Mouse (Mus musculus) hematopoietic multipotent progenitor cell, adult 10-12 weeks (in vitro differentiated cells): Measurements from ENCODE around the gene Zyg11a. TPM values are rescaled to one million over a fixed set of nuclear protein-coding genes. Genes with fewer than 3 reads are reported as not detected.

ENCODE experiments used
- polyA plus RNA-seq: library from polyadenylated mRNA; stranded (reverse); fragments of >175 nt; gene quantifications from 2 replicates; pipeline ENCODE4 v1.2.3, GENCODE M21; 2012; ENCODE audit warnings: low replicate concordance

The Zyg11a gene
- not detected in 2 replicates for polyA plus RNA-seq

DNA sequence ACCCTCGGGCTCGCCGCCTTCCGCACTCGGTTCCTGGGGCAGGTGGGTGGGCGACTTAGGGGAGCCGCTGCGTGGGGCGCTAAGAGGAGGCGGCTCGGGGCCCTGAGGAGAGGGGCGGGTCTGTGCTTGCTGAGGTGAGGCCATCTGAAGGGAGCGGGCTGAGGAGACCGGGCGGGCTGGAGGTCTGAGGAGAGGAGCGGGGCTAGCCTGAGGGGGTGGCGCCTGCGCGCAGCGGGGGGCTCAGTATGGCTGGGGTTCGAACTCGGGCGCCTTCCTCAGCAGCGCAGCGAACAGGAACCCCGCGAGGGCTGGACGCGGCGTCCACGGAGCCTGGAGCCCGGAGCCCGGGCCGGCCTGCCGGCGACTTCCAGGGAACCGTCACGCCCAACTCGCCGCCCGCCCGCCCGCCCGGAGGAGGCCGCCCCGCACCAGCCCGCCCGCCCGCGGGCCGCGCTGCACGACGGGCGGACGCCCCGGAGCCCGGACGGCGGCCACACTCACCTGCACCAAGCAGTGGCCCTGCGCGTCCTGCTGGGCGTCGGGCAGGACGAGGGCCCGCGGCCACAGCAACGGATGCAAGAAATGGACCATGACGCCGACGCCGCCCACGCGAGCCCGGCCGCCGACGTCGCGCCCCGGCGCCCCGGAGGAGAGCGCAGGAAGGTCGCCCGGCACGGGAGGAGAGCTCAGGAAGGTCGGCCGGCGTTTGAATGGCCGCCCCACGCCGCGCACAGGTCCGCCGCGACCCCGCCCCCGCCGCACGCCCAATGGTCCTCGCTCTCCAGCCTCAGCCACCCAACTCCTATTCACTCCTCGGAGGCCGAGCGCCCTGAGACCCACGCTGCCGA, at the start of gene Zyg11a:
Zyg11a (minus strand) TSS at position 717 of the 848 bp plus-strand sequence.

DNA sequence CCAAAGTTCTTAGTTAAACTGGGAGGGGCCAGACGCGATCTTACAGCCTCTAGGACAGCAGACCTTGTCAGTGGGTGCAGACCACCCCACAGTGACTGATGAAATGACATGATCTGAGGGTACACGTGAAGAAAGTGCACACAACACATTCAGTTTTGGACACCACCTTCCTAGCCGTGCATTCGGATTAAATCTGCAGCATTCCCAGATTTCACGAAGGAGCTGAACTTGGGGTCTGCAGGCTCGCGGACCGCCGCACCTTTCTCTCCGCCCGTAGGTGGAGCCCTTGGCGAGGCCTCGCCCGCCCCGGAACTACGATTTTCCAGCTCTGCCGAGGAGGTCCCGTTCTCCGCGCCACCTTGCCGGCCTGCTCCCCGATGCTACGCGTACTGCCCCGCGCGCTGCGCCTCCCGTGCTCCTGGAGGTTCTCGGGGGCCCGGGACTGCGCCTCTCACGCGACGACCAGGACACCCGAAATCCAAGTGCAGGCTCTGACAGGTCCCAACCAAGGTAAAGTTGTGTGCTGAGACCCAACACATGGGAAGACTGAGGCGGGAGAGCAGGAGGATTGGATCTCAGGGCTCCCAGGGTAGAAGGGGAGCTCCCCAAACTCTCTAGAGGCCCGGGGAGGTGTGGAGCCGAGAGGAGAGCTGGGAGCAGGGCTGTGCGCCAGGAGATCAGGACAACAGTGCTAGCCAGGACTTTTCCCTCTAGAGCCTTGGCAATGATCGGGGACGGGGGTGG, 52.5 kb downstream of the Zyg11a start, which contains the start of gene Echdc2:
Echdc2 (plus strand) TSS at position 286 of the 744 bp plus-strand sequence.

GRCm38 (mm10) chr4:108144880-108145279, 73.0 kb downstream of the Zyg11a start, which contains the start of gene Scp2:
Gene Scp2 (minus strand): TSS chr4:108144998.

Other genes with a start within 250 kb of the Zyg11a start
- gene Slc1a7, start 249.7 kb downstream of the Zyg11a start, polyA plus RNA-seq = not detected in 2 replicates
- gene Podn, start 121.6 kb downstream of the Zyg11a start, polyA plus RNA-seq = 0.09 and 0.16 TPM in 2 replicates
- gene Scp2, start 73.0 kb downstream of the Zyg11a start, polyA plus RNA-seq = 28.4 and 92.1 TPM in 2 replicates
- gene Echdc2, start 52.6 kb downstream of the Zyg11a start, polyA plus RNA-seq = 0.92 and 2.6 TPM in 2 replicates
- 4.1 and 5.0 TPM in 2 replicates for gene Zyg11b, start 83.0 kb upstream of the Zyg11a start, polyA plus RNA-seq
- 0.79 and 5.2 TPM in 2 replicates for gene Coa7, start 110.1 kb upstream of the Zyg11a start, polyA plus RNA-seq
- gene Shisal2a, start 165.3 kb upstream of the Zyg11a start, polyA plus RNA-seq = not detected in 2 replicates
- gene Gpx7, start 188.9 kb upstream of the Zyg11a start, polyA plus RNA-seq = 0.89 and 1.7 TPM in 2 replicates
- 40.7 and 65.4 TPM in 2 replicates for gene Tut4, start 241.4 kb upstream of the Zyg11a start, polyA plus RNA-seq